Mouse (Mus musculus) liver, postnatal 0 days (tissue): ENCODE results near the gene Abr.

Experiments
- CTCF ChIP-seq: sonication (generic); IDR thresholded peaks from 2 replicates; pipeline ENCODE4 v1.5.1; 2016; ENCODE audit warnings: antibody characterized with exemption, low read depth
- EP300 ChIP-seq: IDR thresholded peaks from 2 replicates; pipeline ENCODE4 v1.6.1; 2016; ENCODE audit warnings: antibody characterized with exemption, low read depth, mild to moderate bottlenecking

DNA sequence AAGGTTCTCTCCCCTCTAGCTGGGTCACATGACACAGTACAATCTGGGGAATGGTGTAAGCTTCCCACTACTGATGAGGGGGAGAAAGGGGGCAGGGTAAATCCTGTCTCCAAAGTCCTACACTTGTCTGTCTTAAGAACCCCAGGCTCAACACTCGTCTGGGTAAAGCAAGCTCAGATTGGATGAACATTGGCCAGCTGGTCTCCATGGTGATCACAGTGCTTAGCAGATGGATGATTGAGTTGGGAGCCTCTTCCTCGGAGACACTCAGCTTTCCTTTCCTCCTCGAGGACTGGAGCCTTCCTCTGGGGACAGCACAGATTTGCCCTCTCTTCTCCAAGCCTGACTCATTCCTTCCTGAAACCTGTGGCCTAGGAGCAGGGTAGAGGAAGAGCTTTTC lies 182.4 kb downstream of the Abr start:
- no peak for TF ChIP-seq CTCF
- TF ChIP-seq EP300: no peak
